Mouse (Mus musculus): ENCODE measurements around the gene Pcsk2.

DNA sequence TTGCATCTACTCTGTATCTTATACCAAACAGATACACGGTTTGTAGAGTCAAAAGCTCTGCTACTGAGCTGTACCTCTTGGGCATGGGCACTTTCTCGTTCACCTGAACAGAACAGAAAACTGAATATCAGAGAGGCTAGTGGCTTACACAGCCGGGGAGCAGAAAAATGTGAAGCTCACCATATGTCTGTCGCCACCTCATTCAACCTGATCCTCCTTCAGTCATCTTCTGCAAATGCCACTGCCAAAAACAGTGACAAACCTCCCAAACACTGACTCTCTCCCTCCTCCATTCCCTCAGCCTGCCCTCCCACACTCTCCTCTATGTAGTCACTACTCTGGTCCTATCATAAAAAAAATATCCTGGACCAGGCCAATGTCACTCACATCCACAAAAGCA lies 165.9 kb downstream of the Pcsk2 start:
- TF ChIP-seq ZC3H11A (IDR thresholded peaks at IDR 0.05; ENCODE audit: borderline replicate concordance, low read depth, low read length) (no peak), ZNF384 (IDR thresholded peaks at IDR 0.05; ENCODE audit: low read depth, low read length) (no peak)

Data from ES-E14 (cell line).